Mouse (Mus musculus) lung, adult 2 months (tissue): ENCODE results near the gene Hs1bp3. TPM values are rescaled to one million over a fixed set of nuclear protein-coding genes. Genes with fewer than 3 reads are reported as not detected.

Source experiments
- DNase-seq: peaks from one replicate; pipeline ENCODE4 v3.0.0; 2022
- H3K4me1 ChIP-seq: fragments of 200-500 bp; 2 replicates; pipeline ENCODE4 v1.6.1; 2011; ENCODE audit warnings: low read length; ENCODE audit not compliant: control insufficient read depth, insufficient read depth
- H3K4me3 ChIP-seq: fragments of 200-500 bp; replicated peaks from 2 replicates; pipeline ENCODE3; 2011; ENCODE audit warnings: low read depth, mild to moderate bottlenecking, control low read depth, low read length; ENCODE audit errors: extremely low read depth
- CTCF ChIP-seq: fragments of 200-500 bp; IDR thresholded peaks from 2 replicates; pipeline ENCODE4 v1.5.1; 2011; ENCODE audit warnings: mild to moderate bottlenecking, low read length, control low read depth; ENCODE audit not compliant: insufficient read depth
- POLR2A ChIP-seq: fragments of 200-500 bp; IDR thresholded peaks from 2 replicates; pipeline ENCODE4 v1.6.1; 2011; ENCODE audit warnings: low read depth, mild to moderate bottlenecking, control low read depth, low read length, borderline replicate concordance; ENCODE audit errors: extremely low read depth
- WGBS: fragments of 180-500 bp; shearing (Covaris S2); methylation state at CpG from one replicate; pipeline ENCODE4 v1.1.7; 2018; 5-methylcytosine and 5-hydroxymethylcytosine counted together
- polyA plus RNA-seq: library from polyadenylated mRNA; depleted of rRNA; stranded (reverse); fragments of >200 nt; gene quantifications from 2 replicates; pipeline ENCODE4 v1.2.3, GENCODE M21; 2012

Hs1bp3 gene
- polyA plus RNA-seq, 1 experiment = 25.8 TPM

- 31% methylated on average over 5 of the region's 5 CpGs for WGBS
- TF ChIP-seq CTCF (peak; percentile 89), POLR2A (no peak)
- peak; percentile 84 for DNase-seq
- H3K4me3 ChIP-seq = no peak overlapping the region
- no peaks in the 10 kb centered on the region for H3K4me1 ChIP-seq
These were observed 7.0 kb downstream of the Hs1bp3 start for GRCm38 (mm10) chr12:8320084-8320713.

DNA sequence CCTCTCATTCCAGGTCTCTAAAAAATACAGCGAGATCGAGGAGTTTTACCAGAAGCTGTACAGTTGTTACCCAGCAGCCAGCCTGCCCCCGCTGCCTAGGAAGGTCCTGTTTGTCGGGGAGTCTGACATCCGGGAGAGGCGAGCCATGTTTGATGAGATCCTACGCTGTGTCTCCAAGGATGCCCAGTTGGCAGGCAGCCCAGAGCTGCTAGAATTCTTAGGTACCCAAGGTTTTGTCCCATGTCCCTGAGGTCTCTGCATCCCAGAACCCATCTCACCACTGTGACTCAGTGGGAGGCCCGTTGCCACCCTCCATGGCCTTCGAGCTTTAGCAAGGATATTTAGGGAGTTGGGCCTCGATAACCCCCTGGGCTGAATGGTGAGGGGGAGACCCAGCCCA is 8.3 kb downstream of the Hs1bp3 start:
- Histone ChIP-seq H3K4me3 (no peak overlapping the region), H3K4me1 (no peaks in the 10 kb centered on the region)
- WGBS = 86% methylated on average over 10 of the region's 10 CpGs
- no peak for DNase-seq
- TF ChIP-seq POLR2A (no peak), CTCF (no peak)

- DNase-seq = no peak
- Histone ChIP-seq H3K4me1 (peaks cover 8% of the 10 kb centered on the region), H3K4me3 (no peak overlapping the region)
- no peak for TF ChIP-seq CTCF
- TF ChIP-seq POLR2A = no peak
- 87% methylated on average over 10 of the region's 10 CpGs for WGBS
These were observed 10.9 kb downstream of the Hs1bp3 start for GRCm38 (mm10) chr12:8324086-8324485.

DNA sequence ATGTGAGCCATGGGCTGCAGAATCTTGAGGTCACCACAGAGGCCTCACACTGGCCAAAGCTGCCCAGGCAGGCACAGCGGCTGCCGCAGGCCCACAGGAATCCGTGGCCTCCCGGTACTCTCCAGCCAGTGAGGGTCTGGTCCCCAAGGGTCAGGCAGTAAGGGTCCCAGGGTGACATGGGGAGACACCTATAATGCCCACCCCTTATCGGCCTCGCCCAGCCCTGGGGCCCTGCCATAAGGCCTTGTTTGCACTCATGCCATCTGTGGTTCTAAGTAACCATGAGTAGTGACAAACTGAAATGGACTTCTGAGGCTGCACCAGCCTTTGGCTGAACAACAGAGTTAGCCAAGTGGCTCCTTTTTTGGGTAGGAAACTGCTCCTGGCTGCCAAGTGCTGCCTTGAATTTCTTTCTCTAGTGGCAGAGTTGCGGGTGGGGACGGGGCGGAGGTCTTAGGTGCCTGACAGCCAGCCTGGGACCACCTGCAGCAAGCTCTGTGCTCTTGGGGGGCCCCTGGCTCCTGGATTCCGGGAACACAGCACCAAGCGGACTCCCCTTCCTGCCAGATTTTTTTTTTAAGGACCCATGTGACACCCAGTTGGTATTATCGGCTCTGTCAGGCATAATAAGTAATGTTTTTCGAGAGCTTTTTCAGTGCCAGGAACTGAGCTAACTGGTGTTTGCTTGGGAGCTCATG is 12.2 kb downstream of the Hs1bp3 start:
- H3K4me3 ChIP-seq = no peak overlapping the region
- H3K4me1 ChIP-seq = peaks cover 8% of the 10 kb centered on the region
- no peak for DNase-seq
- no peak for TF ChIP-seq CTCF
- no peak for TF ChIP-seq POLR2A
- WGBS = 82% methylated on average over 13 of the region's 13 CpGs

DNA sequence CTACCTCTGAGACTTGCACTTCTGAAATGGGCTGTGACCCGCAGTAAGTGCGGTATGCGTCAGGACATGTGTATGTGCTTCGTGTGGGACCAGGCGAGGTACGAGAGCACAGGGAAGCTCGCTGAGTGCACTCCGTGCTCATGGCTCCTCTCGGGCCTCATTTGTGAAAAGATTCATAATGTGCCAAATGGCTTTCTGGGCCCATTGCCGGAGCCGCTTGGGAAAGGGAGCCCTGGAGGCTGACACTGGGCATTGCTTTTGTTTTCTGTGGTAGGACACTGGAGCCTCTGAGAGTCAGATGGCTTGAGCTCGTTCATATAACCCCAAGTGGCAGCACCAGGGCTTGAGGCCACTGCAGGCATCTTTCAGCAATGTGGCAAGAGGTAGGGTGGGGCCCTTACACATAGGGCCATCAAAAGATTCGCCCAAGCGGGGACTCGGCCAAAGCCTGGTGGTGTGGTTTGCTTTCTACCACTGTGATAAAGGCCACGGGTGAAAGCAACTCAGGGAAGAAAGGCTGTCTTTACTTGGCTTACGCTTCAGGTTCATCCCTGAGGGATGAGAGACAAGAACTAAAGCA is 12.8 kb downstream of the Hs1bp3 start:
- DNase-seq = no peak
- TF ChIP-seq POLR2A = no peak
- TF ChIP-seq CTCF = no peak
- no peak overlapping the region for H3K4me3 ChIP-seq
- H3K4me1 ChIP-seq = peaks cover 8% of the 10 kb centered on the region
- WGBS = 85% methylated on average over 17 of the region's 17 CpGs

- DNase-seq = peak; percentile 90
These were observed 13.8 kb downstream of the Hs1bp3 start for GRCm38 (mm10) chr12:8326825-8327674.

DNA sequence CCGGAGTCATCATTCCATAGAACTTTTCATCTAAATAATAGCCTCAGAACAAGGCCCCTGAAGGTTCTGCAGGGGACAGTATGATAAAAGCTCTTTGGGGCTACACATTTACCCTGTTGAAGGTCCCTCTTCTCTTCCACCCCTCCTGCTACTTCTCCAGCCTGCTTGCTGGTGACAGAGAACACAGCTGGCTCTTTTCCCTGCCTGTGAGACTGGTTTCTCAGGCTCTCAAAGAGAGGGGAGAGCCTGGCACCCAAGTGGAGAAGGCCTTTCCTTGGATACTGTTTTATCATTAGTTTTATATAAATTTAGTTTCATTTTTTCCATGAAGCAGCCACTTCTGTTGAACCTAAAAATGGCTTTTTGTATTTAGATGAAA is 14.4 kb downstream of the Hs1bp3 start:
- Histone ChIP-seq H3K4me1 (peaks cover 8% of the 10 kb centered on the region), H3K4me3 (no peak overlapping the region)
- no peak for DNase-seq
- TF ChIP-seq POLR2A = no peak
- no peak for TF ChIP-seq CTCF
- WGBS = 83% methylated on average over 1 of the region's 1 CpGs

More at GRCm38 (mm10) chr12:8326825-8327674, 13.8 kb downstream of the Hs1bp3 start:
- H3K4me1 ChIP-seq = peaks cover 8% of the 10 kb centered on the region
- TF ChIP-seq CTCF (peak; percentile 83), POLR2A (no peak)
- 22% methylated on average over 17 of the region's 17 CpGs for WGBS
- H3K4me3 ChIP-seq = no peak overlapping the region

DNA sequence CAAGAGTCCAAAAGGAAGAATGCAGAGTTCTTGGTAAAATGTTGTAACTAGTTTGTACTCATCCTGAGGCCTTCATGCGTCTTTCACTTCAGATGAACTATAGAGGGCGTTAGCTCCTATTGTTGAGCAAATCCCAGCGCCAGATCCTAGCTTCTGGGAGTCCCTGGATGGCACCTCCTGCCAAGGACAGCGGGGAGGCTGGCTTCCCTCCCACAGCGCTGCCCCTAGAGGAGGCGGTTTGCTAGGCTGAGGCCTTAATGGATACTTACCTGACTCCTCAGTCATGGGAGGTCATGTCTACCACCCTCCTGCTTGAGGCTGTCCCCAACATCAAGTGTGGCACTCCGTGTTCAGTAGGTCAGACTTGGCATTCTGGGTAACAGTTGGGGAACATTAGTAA is 16.0 kb downstream of the Hs1bp3 start:
- WGBS = 94% methylated on average over 7 of the region's 7 CpGs
- TF ChIP-seq POLR2A = no peak
- no peak for TF ChIP-seq CTCF
- Histone ChIP-seq H3K4me3 (no peak overlapping the region), H3K4me1 (peaks cover 8% of the 10 kb centered on the region)
- no peak for DNase-seq

DNA sequence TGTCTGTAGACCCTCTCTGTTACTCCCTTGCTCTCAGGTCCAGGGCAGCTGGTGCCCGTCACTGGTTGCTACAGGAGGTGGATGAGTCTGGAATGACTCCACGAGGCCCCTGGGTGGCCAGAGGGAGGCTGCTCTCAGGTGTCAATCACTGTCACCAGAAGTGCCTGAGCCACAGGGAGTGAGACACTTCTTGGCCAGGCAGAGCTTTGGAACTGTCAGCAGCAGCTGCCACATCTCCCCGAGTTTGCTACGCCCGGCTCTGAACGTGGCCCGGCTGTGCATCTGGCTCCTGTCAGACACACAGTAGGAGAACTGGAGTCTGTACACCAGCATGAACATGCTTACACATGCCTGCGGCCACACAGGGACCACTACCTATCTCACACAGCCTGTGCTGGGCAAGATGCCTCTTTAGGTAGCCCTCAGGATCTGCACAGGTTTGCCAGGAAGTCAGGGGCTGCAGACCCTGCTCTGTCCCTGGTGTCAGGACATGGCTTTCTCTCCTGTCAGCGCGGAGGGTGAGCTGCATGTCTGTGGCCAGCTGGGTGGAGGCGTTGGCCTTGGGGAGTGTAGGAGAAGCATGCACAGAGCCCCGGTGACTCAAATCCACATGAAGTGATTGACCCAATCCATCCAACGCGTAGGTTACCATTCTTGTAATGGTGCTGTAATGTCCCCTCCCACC is 18.4 kb downstream of the Hs1bp3 start:
- WGBS = 73% methylated on average over 14 of the region's 14 CpGs

More for the DNA sequence above, 18.4 kb downstream of the Hs1bp3 start:
- peaks cover 8% of the 10 kb centered on the region for H3K4me1 ChIP-seq
- TF ChIP-seq CTCF = no peak
- H3K4me3 ChIP-seq = no peak overlapping the region
- DNase-seq = no peak
